Mouse (Mus musculus): ENCODE measurements around the gene Cops9. TPM values are rescaled to one million over a fixed set of nuclear protein-coding genes. Genes with fewer than 3 reads are reported as not detected.

The Cops9 gene
- total RNA-seq, 4 experiments from 2014 or later, result 199 to 246 (median 216) TPM

GRCm38 (mm10) chr1:92607711-92608110, 34.1 kb downstream of the Cops9 start:
- DNase-seq (ENCODE audit: low spot score in 2 of 2), result no peak

GRCm38 (mm10) chr1:92605482-92605881, 36.3 kb downstream of the Cops9 start, which contains the start of gene Olfr1410:
Gene Olfr1410 (plus strand): TSS chr1:92605782.
- no peak for DNase-seq (ENCODE audit: low spot score in 2 of 2)

- DNase-seq (ENCODE audit: low spot score in 2 of 2), result no peak
These were observed 45.8 kb downstream of the Cops9 start for GRCm38 (mm10) chr1:92596019-92596418.

- DNase-seq (ENCODE audit: low spot score in 2 of 2), result no peak
These were observed 47.7 kb downstream of the Cops9 start, which contains the start of gene Olfr1411 for GRCm38 (mm10) chr1:92594111-92594510. Gene Olfr1411 (plus strand): TSS chr1:92594411.

Other genes with a start within 250 kb of the Cops9 start
- gene Ndufa10, start 168.1 kb downstream of the Cops9 start, total RNA-seq (2022), result 100 to 1,000 TPM; 219 to 243 (median 235) TPM
- not detected for gene Olfr1416, start 156.9 kb downstream of the Cops9 start, total RNA-seq (2022)
- not detected for gene Olfr1415, start 145.9 kb downstream of the Cops9 start, total RNA-seq (2022)
- not detected for gene Olfr1414, start 123.3 kb downstream of the Cops9 start, total RNA-seq (2022)
- gene Olfr1413, start 70.7 kb downstream of the Cops9 start, total RNA-seq (2022), result not detected
- gene Olfr1412, start 56.2 kb downstream of the Cops9 start, total RNA-seq (2022), result not detected
- not detected for gene Olfr1411, start 47.6 kb downstream of the Cops9 start, total RNA-seq (2022)
- gene Olfr1410, start 36.2 kb downstream of the Cops9 start, total RNA-seq (2022), result not detected
- not detected for gene Olfr12, start 24.2 kb downstream of the Cops9 start, total RNA-seq (2022)
- gene Otos, start 6.9 kb upstream of the Cops9 start, total RNA-seq (2022), result under 1 TPM in 2 of 4 experiments, not detected in 2; 0.58 to 0.68 TPM
- 10 to 100 TPM; 78.8 to 86.2 (median 83.5) TPM for gene Gpc1, start 189.7 kb upstream of the Cops9 start, total RNA-seq (2022)